Mouse (Mus musculus): Measurements from ENCODE around the gene Glt8d1. TPM values are rescaled to one million over a fixed set of nuclear protein-coding genes. Genes with fewer than 3 reads are reported as not detected.
A peak's percentile ranks its signal among the peaks of the same experiment; 100 is the strongest.

The Glt8d1 gene
- polyA plus RNA-seq, 1 experiment from 2014 or later, result 72.9 TPM

GRCm38 (mm10) chr14:31004527-31004926 lies 3.3 kb downstream of the Glt8d1 start:
- Histone ChIP-seq H3K9me3 (ENCODE audit: control insufficient read depth, low read length) (no peaks in the 10 kb centered on the region), H3K27me3 (ENCODE audit: control insufficient read depth, insufficient read depth, low read length) (no peaks in the 10 kb centered on the region), H3K36me3 (ENCODE audit: control insufficient read depth, insufficient read depth, low read length) (peaks cover 16% of the 10 kb centered on the region), H3K4me1 (ENCODE audit: control insufficient read depth, insufficient read depth, low read length) (0 out of 2 replicates have a peak, but pooled peaks cover 8% of the 10 kb centered on the region), H3K27ac (ENCODE audit: low read depth, low read length) (no peak overlapping the region), H3K4me2 (replicated peaks; ENCODE audit: low read depth, low read length) (no peak overlapping the region), H3K9ac (ENCODE audit: low read depth, low read length) (no peak overlapping the region), H3K4me3 (ENCODE audit: low read length) (no peak overlapping the region)
- WGBS, result 82% methylated on average over 2 of the region's 2 CpGs
- no peak for ATAC-seq (ENCODE audit: low FRiP score, low TSS enrichment)

GRCm38 (mm10) chr14:31006779-31007178 lies 5.6 kb downstream of the Glt8d1 start:
- 77% methylated on average over 5 of the region's 5 CpGs for WGBS
- H3K36me3 ChIP-seq (ENCODE audit: control insufficient read depth, insufficient read depth, low read length), result peaks cover 36% of the 10 kb centered on the region
- H3K27me3 ChIP-seq (ENCODE audit: control insufficient read depth, insufficient read depth, low read length), result no peaks in the 10 kb centered on the region
- H3K4me2 ChIP-seq (replicated peaks; ENCODE audit: low read depth, low read length), result no peak overlapping the region
- ATAC-seq (ENCODE audit: low FRiP score, low TSS enrichment), result no peak
- no peak overlapping the region for H3K27ac ChIP-seq (ENCODE audit: low read depth, low read length)
- H3K4me1 ChIP-seq (ENCODE audit: control insufficient read depth, insufficient read depth, low read length), result 0 out of 2 replicates have a peak, but pooled peaks cover 4% of the 10 kb centered on the region
- H3K4me3 ChIP-seq (ENCODE audit: low read length), result no peak overlapping the region
- H3K9me3 ChIP-seq (ENCODE audit: control insufficient read depth, low read length), result no peaks in the 10 kb centered on the region
- H3K9ac ChIP-seq (ENCODE audit: low read depth, low read length), result no peak overlapping the region

GRCm38 (mm10) chr14:31011588-31011987 lies 10.4 kb downstream of the Glt8d1 start:
- Histone ChIP-seq H3K4me3 (ENCODE audit: low read length) (no peak overlapping the region), H3K4me2 (replicated peaks; ENCODE audit: low read depth, low read length) (no peak overlapping the region), H3K36me3 (ENCODE audit: control insufficient read depth, insufficient read depth, low read length) (peaks cover 85% of the 10 kb centered on the region), H3K27me3 (ENCODE audit: control insufficient read depth, insufficient read depth, low read length) (no peaks in the 10 kb centered on the region), H3K27ac (ENCODE audit: low read depth, low read length) (no peak overlapping the region), H3K4me1 (ENCODE audit: control insufficient read depth, insufficient read depth, low read length) (no peaks in the 10 kb centered on the region), H3K9me3 (ENCODE audit: control insufficient read depth, low read length) (no peaks in the 10 kb centered on the region), H3K9ac (ENCODE audit: low read depth, low read length) (no peak overlapping the region)
- 91% methylated on average over 3 of the region's 3 CpGs for WGBS
- ATAC-seq (ENCODE audit: low FRiP score, low TSS enrichment), result no peak

GRCm38 (mm10) chr14:31013928-31014327 lies 12.7 kb downstream of the Glt8d1 start:
- no peak for ATAC-seq (ENCODE audit: low FRiP score, low TSS enrichment)
- 97% methylated on average over 2 of the region's 2 CpGs for WGBS

GRCm38 (mm10) chr14:31016063-31016462 lies 14.9 kb downstream of the Glt8d1 start:
- Histone ChIP-seq H3K36me3 (ENCODE audit: control insufficient read depth, insufficient read depth, low read length) (peaks cover 65% of the 10 kb centered on the region), H3K4me2 (replicated peaks; ENCODE audit: low read depth, low read length) (no peak overlapping the region), H3K9me3 (ENCODE audit: control insufficient read depth, low read length) (no peaks in the 10 kb centered on the region), H3K27me3 (ENCODE audit: control insufficient read depth, insufficient read depth, low read length) (no peaks in the 10 kb centered on the region), H3K27ac (ENCODE audit: low read depth, low read length) (no peak overlapping the region), H3K9ac (ENCODE audit: low read depth, low read length) (no peak overlapping the region), H3K4me1 (ENCODE audit: control insufficient read depth, insufficient read depth, low read length) (0 out of 2 replicates have a peak, but pooled peaks cover 3% of the 10 kb centered on the region), H3K4me3 (ENCODE audit: low read length) (no peak overlapping the region)
- ATAC-seq (ENCODE audit: low FRiP score, low TSS enrichment), result no peak
- 87% methylated on average over 1 of the region's 1 CpGs for WGBS

More at GRCm38 (mm10) chr14:31013928-31014327, 12.7 kb downstream of the Glt8d1 start:
- H3K4me2 ChIP-seq (replicated peaks; ENCODE audit: low read depth, low read length), result no peak overlapping the region
- H3K4me1 ChIP-seq (ENCODE audit: control insufficient read depth, insufficient read depth, low read length), result 0 out of 2 replicates have a peak, but pooled peaks cover 3% of the 10 kb centered on the region
- H3K9me3 ChIP-seq (ENCODE audit: control insufficient read depth, low read length), result no peaks in the 10 kb centered on the region
- H3K36me3 ChIP-seq (ENCODE audit: control insufficient read depth, insufficient read depth, low read length), result peaks cover 81% of the 10 kb centered on the region
- no peak overlapping the region for H3K9ac ChIP-seq (ENCODE audit: low read depth, low read length)
- H3K27ac ChIP-seq (ENCODE audit: low read depth, low read length), result no peak overlapping the region
- no peaks in the 10 kb centered on the region for H3K27me3 ChIP-seq (ENCODE audit: control insufficient read depth, insufficient read depth, low read length)
- H3K4me3 ChIP-seq (ENCODE audit: low read length), result no peak overlapping the region

DNA sequence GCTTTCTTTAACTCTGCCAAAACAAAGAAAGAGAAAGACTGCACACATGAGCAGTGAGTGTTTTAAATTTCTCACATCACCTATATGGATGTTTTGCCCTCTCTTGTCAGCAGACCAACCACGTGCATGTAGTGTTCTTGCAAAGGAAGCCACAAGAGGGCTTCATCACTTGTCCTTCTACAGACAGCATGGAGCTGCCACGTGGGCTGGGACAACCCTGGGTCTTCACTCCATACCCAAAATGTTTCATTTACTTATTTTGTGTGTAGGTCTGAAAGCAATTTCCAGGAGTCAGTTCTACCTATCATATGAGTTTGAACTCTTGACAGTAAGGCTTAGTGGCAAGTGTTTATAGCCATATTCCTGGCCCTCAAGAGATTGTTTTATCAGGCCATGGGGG lies 16.7 kb downstream of the Glt8d1 start:
- Histone ChIP-seq H3K36me3 (ENCODE audit: control insufficient read depth, insufficient read depth, low read length) (peaks cover 55% of the 10 kb centered on the region), H3K4me2 (replicated peaks; ENCODE audit: low read depth, low read length) (peak overlapping the region; percentile 65), H3K9ac (ENCODE audit: low read depth, low read length) (peak overlapping the region; percentile 93), H3K27me3 (ENCODE audit: control insufficient read depth, insufficient read depth, low read length) (no peaks in the 10 kb centered on the region), H3K4me3 (ENCODE audit: low read length) (peak overlapping the region; percentile 84), H3K27ac (ENCODE audit: low read depth, low read length) (no peak overlapping the region), H3K4me1 (ENCODE audit: control insufficient read depth, insufficient read depth, low read length) (0 out of 2 replicates have a peak, but pooled peaks cover 3% of the 10 kb centered on the region), H3K9me3 (ENCODE audit: control insufficient read depth, low read length) (no peaks in the 10 kb centered on the region)
- WGBS, result 0% methylated on average over 2 of the region's 2 CpGs
- ATAC-seq (ENCODE audit: low FRiP score, low TSS enrichment), result no peak

- no peaks in the 10 kb centered on the region for H3K27me3 ChIP-seq (ENCODE audit: control insufficient read depth, insufficient read depth, low read length)
- 0 out of 2 replicates have a peak, but pooled peaks cover 3% of the 10 kb centered on the region for H3K4me1 ChIP-seq (ENCODE audit: control insufficient read depth, insufficient read depth, low read length)
- H3K4me3 ChIP-seq (ENCODE audit: low read length), result peak within 1 kb of the TSS; percentile 84
- H3K4me2 ChIP-seq (replicated peaks; ENCODE audit: low read depth, low read length), result peak within 1 kb of the TSS; percentile 65
- ATAC-seq (ENCODE audit: low FRiP score, low TSS enrichment), result peak; percentile 95
- peak within 1 kb of the TSS; percentile 93 for H3K9ac ChIP-seq (ENCODE audit: low read depth, low read length)
- 0% methylated on average over 42 of the region's 53 CpGs for WGBS
- H3K27ac ChIP-seq (ENCODE audit: low read depth, low read length), result peak within 1 kb of the TSS; percentile 92
- no peaks in the 10 kb centered on the region for H3K9me3 ChIP-seq (ENCODE audit: control insufficient read depth, low read length)
- peaks cover 53% of the 10 kb centered on the region for H3K36me3 ChIP-seq (ENCODE audit: control insufficient read depth, insufficient read depth, low read length)
These were observed 17.7 kb downstream of the Glt8d1 start, which contains the start of the genes Pbrm1 and Gnl3 for GRCm38 (mm10) chr14:31018860-31019291. TSS of gene Pbrm1 (plus strand) at chr14:31019138. TSS of gene Gnl3 (minus strand) at chr14:31019152.

GRCm38 (mm10) chr14:31019331-31020205 lies 18.4 kb downstream of the Glt8d1 start:
- Histone ChIP-seq H3K36me3 (ENCODE audit: control insufficient read depth, insufficient read depth, low read length) (peaks cover 51% of the 10 kb centered on the region), H3K27me3 (ENCODE audit: control insufficient read depth, insufficient read depth, low read length) (no peaks in the 10 kb centered on the region), H3K4me3 (ENCODE audit: low read length) (peak overlapping the region; percentile 84), H3K9me3 (ENCODE audit: control insufficient read depth, low read length) (no peaks in the 10 kb centered on the region), H3K4me2 (replicated peaks; ENCODE audit: low read depth, low read length) (peak overlapping the region; percentile 56), H3K27ac (ENCODE audit: low read depth, low read length) (peak overlapping the region; percentile 92), H3K4me1 (ENCODE audit: control insufficient read depth, insufficient read depth, low read length) (0 out of 2 replicates have a peak, but pooled peaks cover 3% of the 10 kb centered on the region), H3K9ac (ENCODE audit: low read depth, low read length) (peak overlapping the region; percentile 93)
- ATAC-seq (ENCODE audit: low FRiP score, low TSS enrichment), result peak; percentile 95
- 7% methylated on average over 27 of the region's 56 CpGs for WGBS

DNA sequence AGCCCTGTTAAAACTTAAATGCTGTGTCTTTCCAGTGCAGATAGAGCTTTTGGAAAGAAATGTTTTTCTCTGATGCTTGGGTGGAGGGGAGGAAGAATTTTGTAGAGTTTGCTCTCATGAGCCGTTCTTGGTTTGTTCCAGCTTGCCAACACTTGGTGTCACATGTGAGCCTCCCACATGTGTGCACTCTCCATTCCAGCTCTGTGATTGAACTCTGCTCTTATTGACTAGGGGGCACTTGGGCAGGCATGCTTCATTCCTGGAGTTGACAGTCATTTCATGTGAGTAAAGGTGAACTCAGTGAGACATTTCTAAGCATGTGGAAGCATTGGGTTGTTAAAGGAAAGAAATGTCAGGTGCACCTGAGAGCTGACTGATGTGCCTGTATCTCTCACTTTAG lies 21.4 kb downstream of the Glt8d1 start:
- Histone ChIP-seq H3K9ac (ENCODE audit: low read depth, low read length) (no peak overlapping the region; the same call in 1 of the 2 replicates), H3K4me3 (ENCODE audit: low read length) (no peak overlapping the region), H3K4me2 (replicated peaks; ENCODE audit: low read depth, low read length) (no peak overlapping the region), H3K27ac (ENCODE audit: low read depth, low read length) (no peak overlapping the region), H3K9me3 (ENCODE audit: control insufficient read depth, low read length) (no peaks in the 10 kb centered on the region), H3K36me3 (ENCODE audit: control insufficient read depth, insufficient read depth, low read length) (peaks cover 51% of the 10 kb centered on the region), H3K4me1 (ENCODE audit: control insufficient read depth, insufficient read depth, low read length) (0 out of 2 replicates have a peak, but pooled peaks cover 3% of the 10 kb centered on the region), H3K27me3 (ENCODE audit: control insufficient read depth, insufficient read depth, low read length) (no peaks in the 10 kb centered on the region)
- WGBS, result 31% methylated on average over 1 of the region's 1 CpGs
- ATAC-seq (ENCODE audit: low FRiP score, low TSS enrichment), result no peak

Measured in kidney, embryonic 14.5 days (tissue).